Mouse (Mus musculus) thymus, postnatal 14 days (tissue): ENCODE measurements around the gene Rere.
A peak's percentile ranks its signal among the peaks of the same experiment; 100 is the strongest.
"Not testable (repeated sequence)": the region's sequence is repeated elsewhere in the genome, so short reads cannot be mapped to it uniquely, and the experiment has no call there.

ENCODE experiments used
- DNase-seq: peaks from one replicate; pipeline ENCODE4 v3.0.0; 2021

Gene Rere

GRCm38 (mm10) chr4:150287463-150287862, 6.0 kb downstream of the Rere start:
- DNase-seq = not testable (repeated sequence)

- no peak for DNase-seq
These were observed 10.5 kb downstream of the Rere start for GRCm38 (mm10) chr4:150291900-150292299.

- no peak for DNase-seq
These were observed 13.4 kb downstream of the Rere start for GRCm38 (mm10) chr4:150294870-150295269.

- no peak for DNase-seq
These were observed 14.5 kb downstream of the Rere start for GRCm38 (mm10) chr4:150295966-150296365.

- no peak for DNase-seq
These were observed 21.3 kb downstream of the Rere start for GRCm38 (mm10) chr4:150302726-150303125.

GRCm38 (mm10) chr4:150306701-150307100, 25.3 kb downstream of the Rere start:
- DNase-seq = no peak

GRCm38 (mm10) chr4:150307226-150307625, 25.8 kb downstream of the Rere start:
- no peak for DNase-seq

GRCm38 (mm10) chr4:150311431-150311830, 30.0 kb downstream of the Rere start:
- no peak for DNase-seq

- DNase-seq = no peak
These were observed 31.2 kb downstream of the Rere start for GRCm38 (mm10) chr4:150312646-150313045.

- peak; percentile 18 for DNase-seq
These were observed 33.9 kb downstream of the Rere start for GRCm38 (mm10) chr4:150315301-150315700.

GRCm38 (mm10) chr4:150316546-150316945, 35.1 kb downstream of the Rere start:
- no peak for DNase-seq

GRCm38 (mm10) chr4:150325046-150325801, 43.8 kb downstream of the Rere start:
- DNase-seq = no peak

- DNase-seq = no peak
These were observed 44.6 kb downstream of the Rere start for GRCm38 (mm10) chr4:150326005-150326404.

- DNase-seq = no peak
These were observed 46.0 kb downstream of the Rere start for GRCm38 (mm10) chr4:150327476-150327875.

GRCm38 (mm10) chr4:150333927-150334682, 52.7 kb downstream of the Rere start:
- no peak for DNase-seq

- no peak for DNase-seq
These were observed 55.8 kb downstream of the Rere start for GRCm38 (mm10) chr4:150337260-150337659.

- DNase-seq = peak; percentile 51
These were observed 57.6 kb downstream of the Rere start for GRCm38 (mm10) chr4:150338906-150339650.

GRCm38 (mm10) chr4:150340796-150341525, 59.5 kb downstream of the Rere start:
- no peak for DNase-seq

- DNase-seq = no peak
These were observed 63.1 kb downstream of the Rere start for GRCm38 (mm10) chr4:150344526-150344925.

- no peak for DNase-seq
These were observed 65.4 kb downstream of the Rere start for GRCm38 (mm10) chr4:150346651-150347386.

- DNase-seq = peak; percentile 14
These were observed 65.9 kb downstream of the Rere start for GRCm38 (mm10) chr4:150347387-150347672.

GRCm38 (mm10) chr4:150349680-150350101, 68.2 kb downstream of the Rere start:
- DNase-seq = no peak
